Mouse (Mus musculus): Measurements from ENCODE around the gene Sipa1l3. TPM values are rescaled to one million over a fixed set of nuclear protein-coding genes. Genes with fewer than 3 reads are reported as not detected.

The Sipa1l3 gene
- polyA plus RNA-seq, 1 experiment from 2014 or later: 20.7 TPM

DNA sequence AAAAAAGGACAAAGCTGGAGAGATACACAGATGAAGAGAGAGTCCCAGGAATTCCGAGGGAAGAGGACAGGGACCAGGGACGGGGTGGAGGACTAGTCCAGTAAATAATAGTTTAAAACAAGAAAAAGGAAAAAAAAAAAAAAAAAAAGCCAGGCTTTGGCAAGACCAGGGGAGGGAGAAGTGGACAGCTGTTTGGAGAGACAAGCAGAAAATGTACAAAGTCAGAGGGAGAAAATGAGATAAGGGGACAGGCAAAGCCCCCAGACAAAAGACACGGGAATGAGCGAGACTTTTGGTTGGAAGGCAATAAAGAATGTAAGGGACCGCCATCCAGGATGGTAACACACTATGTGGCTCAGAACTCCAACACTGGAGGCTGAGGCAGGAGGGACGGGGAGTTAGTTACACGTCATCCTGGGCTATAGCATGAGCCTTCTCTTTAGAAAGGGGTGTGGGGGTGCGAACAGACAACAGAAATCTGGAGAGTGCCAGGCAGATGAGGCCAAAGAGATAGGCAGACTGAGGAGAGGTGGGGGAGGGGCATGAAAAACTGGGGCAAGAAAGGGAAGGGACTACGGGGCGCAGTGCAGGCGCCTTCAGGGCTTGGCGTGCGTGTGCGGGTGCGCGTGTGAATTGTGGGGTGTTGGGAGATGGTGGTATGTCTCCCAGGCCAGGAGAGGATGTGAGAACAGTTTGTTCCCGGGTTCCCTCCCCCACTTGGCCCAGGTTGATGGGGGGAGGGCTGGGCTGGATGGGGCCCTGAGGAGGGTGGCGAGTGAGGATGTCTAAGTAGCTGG lies 200.1 kb downstream of the Sipa1l3 start:
- 3% methylated on average over 18 of the region's 18 CpGs for WGBS
- no peak overlapping the region for H3K4me3 ChIP-seq (replicated peaks)
- no peak overlapping the region for H3K9ac ChIP-seq (replicated peaks)
- H3K9me3 ChIP-seq (replicated peaks): no peaks in the 10 kb centered on the region
- ATAC-seq (ENCODE audit: low FRiP score): peak; percentile 11; the same call in 1 of the 2 replicates
- no peaks in the 10 kb centered on the region for H3K27me3 ChIP-seq (replicated peaks)
- peaks cover 13% of the 10 kb centered on the region; the same call in 1 of the 2 replicates for H3K36me3 ChIP-seq
- peaks cover 77% of the 10 kb centered on the region for H3K4me1 ChIP-seq
- peak overlapping the region; percentile 46 for H3K4me2 ChIP-seq
- H3K27ac ChIP-seq (replicated peaks): peak overlapping the region; percentile 90

- peak overlapping the region; percentile 90 for H3K27ac ChIP-seq (replicated peaks)
- peaks cover 13% of the 10 kb centered on the region; the same call in 1 of the 2 replicates for H3K36me3 ChIP-seq
- peak overlapping the region; percentile 46 for H3K4me2 ChIP-seq
- no peaks in the 10 kb centered on the region for H3K9me3 ChIP-seq (replicated peaks)
- peak; percentile 60 for ATAC-seq (ENCODE audit: low FRiP score)
- 0% methylated on average over 2 of the region's 2 CpGs for WGBS
- H3K9ac ChIP-seq (replicated peaks): 0 out of 2 replicates have a peak overlapping the region, but pooled peaks have one; percentile 34
- H3K4me1 ChIP-seq: peaks cover 84% of the 10 kb centered on the region
- no peak overlapping the region for H3K4me3 ChIP-seq (replicated peaks)
- no peaks in the 10 kb centered on the region for H3K27me3 ChIP-seq (replicated peaks)
Measured at GRCm38 (mm10) chr7:29317558-29317957, 200.9 kb downstream of the Sipa1l3 start.

DNA sequence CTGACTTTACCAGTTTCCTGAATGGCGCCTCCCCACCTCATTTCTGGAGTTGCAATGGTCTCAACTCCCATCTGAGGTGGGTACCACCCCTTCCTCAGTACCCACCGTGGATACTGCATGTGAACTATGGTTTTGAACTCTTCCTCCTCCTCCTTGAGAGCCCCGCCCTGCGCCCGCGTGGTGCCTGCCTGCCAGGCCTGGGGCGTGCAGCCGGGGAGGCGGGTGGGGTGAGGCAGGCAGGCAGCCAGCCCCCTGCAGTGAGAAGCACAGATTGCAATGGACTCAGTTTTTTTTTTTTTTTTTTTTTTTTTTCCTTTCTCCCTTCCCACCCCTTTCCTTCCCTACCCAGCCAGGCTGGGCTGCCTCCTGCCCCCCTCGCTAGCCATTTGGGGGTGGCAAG lies 201.5 kb downstream of the Sipa1l3 start:
- Histone ChIP-seq H3K36me3 (peaks cover 18% of the 10 kb centered on the region), H3K4me3 (replicated peaks) (no peak overlapping the region), H3K27ac (replicated peaks) (peak overlapping the region; percentile 90), H3K9me3 (replicated peaks) (no peaks in the 10 kb centered on the region), H3K9ac (replicated peaks) (peak overlapping the region; percentile 34; the same call in 1 of the 2 replicates), H3K4me2 (peak overlapping the region; percentile 46), H3K27me3 (replicated peaks) (no peaks in the 10 kb centered on the region), H3K4me1 (peaks cover 86% of the 10 kb centered on the region)
- 3% methylated on average over 10 of the region's 10 CpGs for WGBS
- ATAC-seq (ENCODE audit: low FRiP score): peak; percentile 19

DNA sequence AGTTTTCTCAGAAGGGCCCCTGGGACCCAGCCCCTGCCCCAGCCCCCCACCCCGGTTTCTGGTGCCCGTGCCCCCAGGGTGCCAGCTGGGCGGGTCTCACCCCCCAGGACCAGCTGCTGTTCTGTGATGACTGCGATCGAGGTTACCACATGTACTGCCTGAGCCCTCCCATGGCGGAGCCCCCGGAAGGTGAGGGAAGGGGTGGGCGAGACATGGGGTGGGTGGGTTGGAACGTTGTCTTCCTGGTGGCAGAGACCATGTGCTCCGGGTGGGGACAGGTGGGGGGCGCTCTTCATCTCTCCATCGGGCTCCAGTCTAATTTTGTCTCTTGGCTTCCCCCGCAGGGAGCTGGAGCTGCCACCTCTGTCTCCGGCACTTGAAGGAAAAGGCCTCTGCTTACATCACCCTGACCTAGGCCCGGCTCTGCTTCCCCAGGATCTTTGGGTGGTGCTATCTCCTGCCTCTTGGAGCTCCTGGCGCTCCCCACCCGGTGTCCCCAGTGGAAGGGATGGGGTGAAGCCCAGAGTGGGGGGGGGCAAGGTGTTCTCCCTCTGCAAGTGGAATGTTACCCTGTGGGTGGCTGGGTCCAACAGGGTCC lies 202.2 kb downstream of the Sipa1l3 start:
- no peak for ATAC-seq (ENCODE audit: low FRiP score)
- H3K4me1 ChIP-seq: peaks cover 90% of the 10 kb centered on the region
- peaks cover 26% of the 10 kb centered on the region for H3K36me3 ChIP-seq
- 58% methylated on average over 17 of the region's 17 CpGs for WGBS
- peak overlapping the region; percentile 23; the same call in 1 of the 2 replicates for H3K9ac ChIP-seq (replicated peaks)
- no peaks in the 10 kb centered on the region for H3K27me3 ChIP-seq (replicated peaks)
- peak overlapping the region; percentile 46; the same call in 1 of the 2 replicates for H3K4me2 ChIP-seq
- H3K27ac ChIP-seq (replicated peaks): peak overlapping the region; percentile 90
- no peaks in the 10 kb centered on the region for H3K9me3 ChIP-seq (replicated peaks)
- no peak overlapping the region for H3K4me3 ChIP-seq (replicated peaks)

DNA sequence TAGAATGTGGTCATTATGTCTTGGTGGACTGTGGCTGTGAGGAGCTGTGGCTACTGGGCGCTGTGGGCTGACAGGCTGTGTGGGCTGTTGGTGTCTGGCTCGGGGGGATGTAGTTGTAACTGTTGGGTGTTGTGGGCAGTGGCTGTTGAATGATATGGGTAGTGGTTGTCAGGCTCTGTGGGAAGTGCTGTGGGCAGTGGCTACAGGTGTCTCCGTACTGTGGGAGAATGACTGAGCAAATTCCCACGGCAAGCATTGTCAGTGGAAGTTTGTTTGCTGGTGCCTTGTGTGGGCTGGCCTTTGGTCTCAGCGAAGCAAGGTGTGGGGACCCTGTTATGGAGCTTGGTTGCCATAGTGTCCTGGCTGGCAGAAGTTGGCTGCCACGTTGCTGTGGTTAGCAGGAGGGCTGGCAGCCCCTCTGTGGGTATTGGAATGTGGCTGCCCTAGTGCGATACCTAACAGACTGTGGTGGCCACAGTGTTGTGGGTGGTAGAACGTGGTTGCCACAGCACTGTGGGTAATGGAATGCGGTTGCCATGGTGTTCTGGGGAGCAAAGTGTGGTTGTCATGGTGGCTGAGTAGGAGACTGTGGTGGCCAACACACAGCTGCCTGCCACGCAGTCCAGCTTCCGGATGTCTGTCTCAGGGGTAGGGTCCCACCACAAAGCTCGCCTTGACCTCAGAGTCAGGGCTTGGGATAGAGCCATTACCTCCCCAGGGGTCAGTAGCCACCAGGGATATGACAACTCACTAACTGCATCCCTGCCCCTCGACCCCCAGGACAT lies 203.4 kb downstream of the Sipa1l3 start:
- 41% methylated on average over 13 of the region's 13 CpGs for WGBS
- no peak overlapping the region for H3K9ac ChIP-seq (replicated peaks)
- no peak for ATAC-seq (ENCODE audit: low FRiP score)

DNA sequence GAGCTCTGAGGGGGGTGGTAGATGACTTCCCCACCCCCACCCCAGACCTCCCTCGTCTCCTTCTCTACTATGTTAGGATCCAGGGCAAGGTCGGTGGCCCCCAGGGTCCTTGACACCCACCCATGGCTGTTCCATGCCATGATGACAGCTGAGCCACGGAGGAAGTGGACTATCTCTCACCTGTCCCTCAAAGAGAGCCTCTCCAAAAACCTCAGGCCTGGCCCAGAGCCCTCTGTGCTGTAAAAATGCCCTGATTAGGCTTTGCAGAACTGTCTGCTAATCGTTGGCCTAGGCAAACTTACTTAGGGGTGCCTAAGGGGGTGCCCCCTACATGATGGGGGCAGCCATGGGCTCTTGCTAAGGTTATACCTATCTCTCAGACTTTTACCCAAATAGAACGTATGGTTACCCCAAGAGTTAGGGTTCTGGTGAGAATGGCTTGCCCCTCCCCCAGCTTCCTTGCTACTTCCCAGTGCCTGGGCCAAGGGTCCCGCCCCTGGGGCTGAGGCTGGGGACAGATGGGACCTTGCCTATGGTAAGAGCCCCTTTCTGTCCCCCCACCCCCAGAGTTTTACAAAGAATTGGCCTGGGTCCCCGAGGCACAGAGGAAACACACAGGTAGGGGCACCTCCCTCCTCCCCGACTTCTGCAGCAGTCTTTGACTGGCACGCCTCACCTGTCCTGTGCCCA lies 204.7 kb downstream of the Sipa1l3 start:
- Histone ChIP-seq H3K36me3 (peaks cover 31% of the 10 kb centered on the region), H3K4me1 (peaks cover 93% of the 10 kb centered on the region), H3K27me3 (replicated peaks) (no peaks in the 10 kb centered on the region), H3K9ac (replicated peaks) (no peak overlapping the region), H3K9me3 (replicated peaks) (no peaks in the 10 kb centered on the region), H3K4me3 (replicated peaks) (no peak overlapping the region), H3K4me2 (peak overlapping the region; percentile 45), H3K27ac (replicated peaks) (peak overlapping the region; percentile 90)
- no peak for ATAC-seq (ENCODE audit: low FRiP score)
- WGBS: 40% methylated on average over 9 of the region's 9 CpGs

More for the DNA sequence above, 203.4 kb downstream of the Sipa1l3 start:
- Histone ChIP-seq H3K27me3 (replicated peaks) (no peaks in the 10 kb centered on the region), H3K4me1 (peaks cover 93% of the 10 kb centered on the region), H3K27ac (replicated peaks) (peak overlapping the region; percentile 90), H3K4me3 (replicated peaks) (peak overlapping the region; percentile 6; the same call in 1 of the 2 replicates), H3K36me3 (peaks cover 31% of the 10 kb centered on the region), H3K4me2 (peak overlapping the region; percentile 45), H3K9me3 (replicated peaks) (no peaks in the 10 kb centered on the region)

DNA sequence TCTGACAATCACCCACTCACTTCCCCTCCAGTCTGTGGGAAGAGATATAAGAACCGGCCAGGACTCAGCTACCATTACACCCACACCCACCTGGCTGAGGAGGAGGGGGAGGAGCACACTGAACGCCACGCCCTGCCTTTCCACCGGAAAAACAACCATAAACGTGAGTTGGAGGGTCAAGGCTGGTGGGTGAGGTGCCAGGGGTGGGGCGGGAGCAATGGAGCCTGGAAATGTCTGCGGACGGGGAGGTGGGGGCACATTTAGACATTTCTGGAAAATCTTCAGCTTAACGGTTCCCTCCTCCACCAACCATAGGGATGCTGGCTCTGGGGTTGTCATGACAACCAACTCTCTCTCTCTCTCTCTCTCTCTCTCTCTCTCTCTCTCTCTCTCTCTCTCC lies 205.4 kb downstream of the Sipa1l3 start:
- no peaks in the 10 kb centered on the region for H3K27me3 ChIP-seq (replicated peaks)
- peaks cover 90% of the 10 kb centered on the region for H3K4me1 ChIP-seq
- H3K9me3 ChIP-seq (replicated peaks): no peaks in the 10 kb centered on the region
- 0 out of 2 replicates have a peak overlapping the region, but pooled peaks have one; percentile 10 for H3K4me3 ChIP-seq (replicated peaks)
- no peak overlapping the region for H3K9ac ChIP-seq (replicated peaks)
- H3K4me2 ChIP-seq: peak overlapping the region; percentile 45
- WGBS: 13% methylated on average over 9 of the region's 9 CpGs
- H3K36me3 ChIP-seq: peaks cover 31% of the 10 kb centered on the region
- H3K27ac ChIP-seq (replicated peaks): peak overlapping the region; percentile 71
- no peak for ATAC-seq (ENCODE audit: low FRiP score)

- no peak for ATAC-seq (ENCODE audit: low FRiP score)
- 0 out of 2 replicates have a peak overlapping the region, but pooled peaks have one; percentile 89 for H3K27ac ChIP-seq (replicated peaks)
Measured at GRCm38 (mm10) chr7:29309749-29310148, 208.7 kb downstream of the Sipa1l3 start.

DNA sequence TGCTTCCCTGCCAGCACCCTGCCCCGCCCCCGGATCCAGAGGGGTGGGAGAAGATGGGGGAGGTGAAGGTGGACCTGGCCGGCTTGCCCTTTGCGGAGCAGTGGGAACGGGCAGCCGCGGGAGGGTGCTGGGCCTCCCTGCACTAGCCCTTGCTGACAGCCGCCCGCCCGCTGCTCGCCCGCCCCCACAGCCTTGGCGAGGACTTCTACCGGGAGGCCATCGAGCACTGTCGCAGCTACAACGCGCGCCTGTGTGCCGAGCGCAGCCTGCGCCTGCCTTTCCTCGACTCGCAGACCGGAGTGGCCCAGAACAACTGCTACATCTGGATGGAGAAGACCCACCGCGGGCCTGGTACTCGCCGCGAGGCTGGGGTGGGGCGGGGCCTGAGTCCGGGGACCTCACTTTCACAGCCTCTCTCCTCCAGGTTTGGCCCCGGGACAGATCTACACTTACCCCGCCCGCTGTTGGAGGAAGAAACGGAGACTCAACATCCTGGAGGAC lies 209.2 kb downstream of the Sipa1l3 start:
- Histone ChIP-seq H3K27me3 (replicated peaks) (no peaks in the 10 kb centered on the region), H3K4me3 (replicated peaks) (peak overlapping the region; percentile 80), H3K9ac (replicated peaks) (peak overlapping the region; percentile 72), H3K4me1 (peaks cover 84% of the 10 kb centered on the region), H3K4me2 (peak overlapping the region; percentile 71), H3K27ac (replicated peaks) (peak overlapping the region; percentile 89), H3K36me3 (peaks cover 24% of the 10 kb centered on the region), H3K9me3 (replicated peaks) (no peaks in the 10 kb centered on the region)
- ATAC-seq (ENCODE audit: low FRiP score): no peak
- whole genome bisulfite sequencing: 2% methylated on average over 36 of the region's 36 CpGs

More at GRCm38 (mm10) chr7:29309749-29310148, 208.7 kb downstream of the Sipa1l3 start:
- H3K9ac ChIP-seq (replicated peaks): peak overlapping the region; percentile 72
- peak overlapping the region; percentile 71 for H3K4me2 ChIP-seq
- peak overlapping the region; percentile 80 for H3K4me3 ChIP-seq (replicated peaks)
- H3K27me3 ChIP-seq (replicated peaks): no peaks in the 10 kb centered on the region
- 9% methylated on average over 5 of the region's 5 CpGs for WGBS
- H3K36me3 ChIP-seq: peaks cover 24% of the 10 kb centered on the region
- H3K4me1 ChIP-seq: peaks cover 84% of the 10 kb centered on the region
- no peaks in the 10 kb centered on the region for H3K9me3 ChIP-seq (replicated peaks)

GRCm38 (mm10) chr7:29307350-29308104 lies 210.9 kb downstream of the Sipa1l3 start:
- peak overlapping the region; percentile 80 for H3K4me3 ChIP-seq (replicated peaks)
- peak overlapping the region; percentile 72 for H3K9ac ChIP-seq (replicated peaks)
- under 1% methylated on average over 42 of the region's 42 CpGs for WGBS
- peaks cover 77% of the 10 kb centered on the region for H3K4me1 ChIP-seq
- ATAC-seq (ENCODE audit: low FRiP score): peak; percentile 73
- H3K9me3 ChIP-seq (replicated peaks): no peaks in the 10 kb centered on the region
- peaks cover 18% of the 10 kb centered on the region for H3K36me3 ChIP-seq
- H3K27ac ChIP-seq (replicated peaks): peak overlapping the region; percentile 89
- H3K4me2 ChIP-seq: peak overlapping the region; percentile 71
- H3K27me3 ChIP-seq (replicated peaks): no peaks in the 10 kb centered on the region
